Mouse (Mus musculus) G1E (cell line): ENCODE measurements at regions not wholly inside any gene's neighbourhood (a gene's known extent, or its start where the extent isn't known, plus 50 kb on each side); places are given as distances from the start of the nearest gene placed in this dataset.

Experiments used
- CTCF ChIP-seq: IDR thresholded peaks from 2 replicates; pipeline ENCODE4 v1.5.1; 2012; ENCODE audit warnings: low read depth, low read length, inconsistent platforms, mixed read lengths
- GATA2 ChIP-seq: IDR thresholded peaks from 2 replicates; pipeline ENCODE4 v1.6.1; 2012; ENCODE audit warnings: low read depth, low read length, inconsistent platforms, borderline replicate concordance
- POLR2AphosphoS5 ChIP-seq: IDR thresholded peaks from 2 replicates; pipeline ENCODE4 v1.6.1; 2012; ENCODE audit warnings: low read depth, low read length, inconsistent platforms; ENCODE audit not compliant: insufficient replicate concordance
- TAL1 ChIP-seq: conservative IDR thresholded peaks from 2 replicates; pipeline ENCODE4 v1.6.1; 2012; ENCODE audit warnings: low read depth, low read length, inconsistent platforms, mixed read lengths

DNA sequence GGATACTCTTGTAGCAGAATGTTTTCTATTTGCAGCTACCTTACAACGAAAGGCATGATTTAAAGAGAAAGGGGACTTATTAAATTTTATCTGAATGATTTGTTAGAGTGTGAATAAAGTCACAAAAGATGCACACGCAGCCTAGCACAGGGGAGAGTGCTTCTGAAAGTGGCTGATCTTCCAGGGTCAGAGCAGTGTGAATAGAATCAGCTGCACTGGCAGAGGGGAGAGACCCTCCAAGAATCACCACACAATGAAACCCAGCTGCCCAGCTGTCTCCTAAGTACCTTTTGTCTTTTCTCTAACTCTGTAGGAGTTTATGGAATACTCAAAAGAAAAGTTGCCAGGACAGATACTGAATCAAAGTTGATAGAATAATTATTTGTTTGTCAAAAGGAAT, 443.1 kb downstream of the 1190002N15Rik start:
- no peak for TF ChIP-seq CTCF
- no peak for TF ChIP-seq TAL1
- no peak for TF ChIP-seq POLR2AphosphoS5
- TF ChIP-seq GATA2: no peak
